Mouse (Mus musculus) bone marrow macrophage, adult 2 months (primary cell): ENCODE results near the gene Hgf.

Experiments
- CTCF ChIP-seq: IDR thresholded peaks from 2 replicates; pipeline ENCODE4 v1.5.1; 2012; ENCODE audit warnings: low read depth, mild to moderate bottlenecking, low read length, moderate library complexity
- POLR2A ChIP-seq: IDR thresholded peaks from 2 replicates; pipeline ENCODE4 v1.6.1; 2012; ENCODE audit warnings: mild to moderate bottlenecking, low read depth, low read length, borderline replicate concordance

- TF ChIP-seq CTCF (no peak), POLR2A (no peak)
These were observed 46.5 kb upstream of the Hgf start for GRCm38 (mm10) chr5:16506702-16507350.
